Mouse (Mus musculus): ENCODE measurements around the gene Cds2. TPM values are rescaled to one million over a fixed set of nuclear protein-coding genes. Genes with fewer than 3 reads are reported as not detected.
"Not testable (repeated sequence)": the region's sequence is repeated elsewhere in the genome, so short reads cannot be mapped to it uniquely, and the experiment has no call there.

The Cds2 gene
- total RNA-seq, 2 experiments from 2014 or later, result 165 to 168 TPM

DNA sequence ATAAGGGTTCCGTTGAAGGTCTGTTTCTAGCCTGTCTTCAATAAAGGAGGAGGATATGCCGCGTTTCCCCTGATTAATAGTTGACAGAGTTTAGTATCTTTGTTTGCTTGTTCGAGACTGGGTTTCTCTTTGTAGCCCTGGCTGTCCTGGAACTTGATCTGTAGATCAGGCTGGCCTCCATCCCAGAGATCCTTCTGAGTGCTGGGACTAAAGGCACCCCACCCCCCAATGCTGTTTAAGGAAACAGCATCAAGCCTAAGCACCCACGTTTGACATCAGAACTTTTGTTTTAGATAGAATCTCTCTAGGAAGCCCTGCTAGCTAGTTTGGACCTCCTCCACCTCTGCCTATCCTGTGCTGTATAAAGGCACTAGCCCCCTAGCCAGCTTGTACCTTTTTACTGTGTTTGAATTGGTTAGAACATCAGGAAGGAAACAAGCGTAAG is 1.3 kb downstream of the Cds2 start:
- DNase-seq (ENCODE audit: low spot score in 2 of 2), result no peak

DNA sequence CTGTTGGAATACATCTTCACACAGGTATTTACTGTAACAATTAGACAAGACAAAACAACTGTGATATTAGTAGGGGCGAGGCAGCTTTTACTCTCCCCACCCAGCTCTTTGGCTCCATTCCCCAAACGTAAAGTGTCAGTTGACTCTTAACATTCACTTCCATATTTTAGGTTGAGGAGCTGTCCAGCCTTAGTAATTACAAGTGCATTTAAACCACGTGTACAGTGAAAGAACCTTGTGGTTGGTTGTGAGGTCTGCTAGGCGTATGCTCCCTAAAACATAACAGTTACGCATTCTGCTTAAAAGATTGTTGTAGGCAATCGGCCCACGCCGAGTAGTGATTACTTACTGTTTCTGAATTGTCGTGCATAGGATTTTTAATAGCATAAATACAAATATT is 2.2 kb downstream of the Cds2 start:
- DNase-seq (ENCODE audit: low spot score in 2 of 2), result no peak

DNA sequence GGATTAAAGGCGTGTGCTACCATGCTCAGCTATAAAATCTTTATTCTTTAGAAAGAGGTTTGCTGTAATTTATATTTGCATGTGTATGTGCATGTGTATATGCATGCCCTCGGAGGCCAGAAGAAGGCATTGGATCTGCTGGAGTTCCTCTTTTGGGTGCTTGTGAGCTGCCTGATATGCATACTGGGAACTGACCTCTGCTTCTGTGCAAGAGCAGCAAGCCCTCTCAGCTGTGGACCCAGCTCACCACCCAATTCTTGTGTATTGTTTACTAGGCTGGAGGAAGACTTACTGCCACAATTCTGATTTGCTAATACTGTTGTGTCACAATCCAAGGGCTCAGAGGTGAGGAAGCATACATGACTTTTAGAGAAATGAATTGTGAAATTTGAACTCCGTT is 3.1 kb downstream of the Cds2 start:
- no peak for DNase-seq (ENCODE audit: low spot score in 2 of 2)

DNA sequence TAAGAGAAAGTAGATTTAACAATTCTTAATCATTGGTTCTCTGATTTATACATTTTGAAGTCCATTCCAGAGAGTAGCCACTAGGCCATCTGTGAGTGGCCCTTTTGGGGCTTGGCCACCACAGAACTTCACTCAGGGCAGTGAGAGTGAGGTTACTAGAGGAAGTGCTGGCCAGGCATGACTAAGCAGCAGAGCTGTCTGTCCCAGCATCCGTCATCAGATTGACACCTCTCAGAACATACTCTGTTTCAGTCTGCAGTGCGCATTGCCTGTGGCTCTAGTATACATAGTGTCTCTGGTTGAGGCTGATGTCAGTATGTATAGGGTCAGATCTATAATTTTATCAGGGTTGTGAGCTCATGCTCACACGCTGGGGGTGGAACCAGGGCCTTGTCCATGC is 6.3 kb downstream of the Cds2 start:
- DNase-seq (ENCODE audit: low spot score in 2 of 2), result no peak

DNA sequence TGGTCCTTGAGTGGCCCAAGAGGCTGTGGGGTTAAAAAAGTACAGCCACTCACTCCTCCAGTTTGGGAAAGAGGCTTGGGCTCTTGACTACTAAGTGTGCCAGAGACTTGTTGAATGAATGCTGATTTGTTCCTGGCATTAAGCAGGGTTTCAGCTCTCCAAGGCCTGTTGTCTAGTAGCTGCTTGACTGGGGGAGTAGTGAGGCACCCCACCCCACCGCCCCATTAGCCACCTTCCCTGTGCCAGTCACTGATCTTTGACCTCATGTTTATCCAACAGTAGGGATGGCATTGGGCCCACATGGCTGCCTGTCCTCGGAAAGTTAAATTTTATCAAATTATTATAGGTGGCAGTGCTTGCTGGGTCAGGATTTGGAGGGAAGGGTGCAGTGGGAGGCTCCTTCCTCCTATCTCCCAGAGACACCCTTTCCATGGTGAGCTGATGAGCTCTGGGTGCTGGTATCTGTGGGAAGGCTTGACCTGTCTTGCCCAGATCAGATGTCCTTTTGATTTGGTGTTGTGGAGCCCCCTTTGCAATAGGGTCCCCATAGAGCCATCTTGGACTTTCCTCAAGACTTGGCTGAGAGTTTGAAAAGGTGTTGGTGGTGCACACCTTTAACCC is 7.5 kb downstream of the Cds2 start:
- DNase-seq (ENCODE audit: low spot score in 2 of 2), result no peak

DNA sequence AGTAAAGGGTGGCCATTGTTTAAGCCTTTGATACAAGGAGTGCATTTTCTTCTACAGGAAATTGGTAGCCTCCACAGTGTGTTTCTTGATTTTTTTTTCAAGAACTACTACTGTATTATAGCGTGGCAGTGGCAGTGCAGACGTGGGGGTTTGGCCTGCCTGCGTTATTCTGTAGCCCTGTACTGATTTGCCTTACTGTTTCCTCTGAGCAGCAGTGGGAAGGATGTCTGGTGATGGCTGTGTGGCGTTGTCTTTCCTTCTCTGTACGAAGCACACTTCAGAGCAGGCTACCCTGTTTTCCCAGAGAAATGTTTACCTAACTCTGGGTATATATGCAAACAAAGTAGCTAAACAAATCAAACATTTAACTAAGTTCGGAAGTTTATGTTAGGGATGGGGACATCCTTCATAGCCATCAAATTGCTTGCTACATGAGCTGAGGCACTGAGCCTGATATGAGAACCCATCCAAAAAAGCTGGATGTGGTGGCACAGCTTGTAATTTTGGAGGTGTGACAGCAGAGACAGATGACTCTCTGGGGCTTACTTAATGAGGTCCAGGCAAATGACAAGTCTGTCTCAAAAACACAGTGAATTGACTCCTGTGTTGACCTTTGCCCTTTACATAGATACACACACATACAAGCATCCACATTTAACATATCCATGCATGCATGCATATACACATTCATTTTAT is 9.9 kb downstream of the Cds2 start:
- no peak for DNase-seq (ENCODE audit: low spot score in 2 of 2)

DNA sequence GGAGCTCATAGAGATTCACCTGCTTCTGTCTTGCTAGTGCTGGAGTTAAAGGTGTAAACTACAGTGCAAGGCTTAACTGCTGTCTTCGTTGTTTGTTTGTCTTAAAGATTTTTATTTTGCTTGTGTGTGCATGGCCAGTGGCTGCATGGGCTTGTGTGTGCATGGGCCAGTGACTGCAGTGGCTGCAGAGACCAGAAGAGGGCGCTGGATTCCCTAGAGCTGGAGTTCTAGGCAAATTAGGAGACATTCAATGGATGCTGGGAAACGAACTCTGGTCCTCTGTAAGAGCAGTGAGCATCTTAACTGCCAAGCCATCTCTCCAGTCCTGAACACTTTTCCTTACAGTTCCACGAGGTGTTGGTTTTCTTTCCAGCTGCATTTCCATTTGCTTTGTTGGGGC is 12.6 kb downstream of the Cds2 start:
- DNase-seq (ENCODE audit: low spot score in 2 of 2), result no peak

DNA sequence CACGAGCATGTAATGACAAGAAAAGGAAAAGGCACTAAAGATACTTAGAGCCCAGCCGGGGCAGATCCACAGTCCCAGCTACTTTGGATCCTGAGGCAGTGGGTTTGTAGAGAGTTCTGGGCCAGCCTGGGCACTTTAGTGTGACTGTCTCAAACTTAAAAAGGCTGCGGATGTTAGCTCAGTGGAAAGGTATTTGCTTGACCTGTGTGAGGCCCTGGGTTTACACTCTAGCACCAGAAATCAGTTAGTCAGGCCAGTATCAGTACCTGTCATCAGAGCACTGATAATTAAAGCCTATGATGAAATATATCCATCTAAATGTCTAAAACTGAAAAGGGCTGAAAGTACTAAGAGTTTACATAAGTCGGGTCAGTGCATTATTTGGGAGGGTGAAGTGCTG is 13.3 kb downstream of the Cds2 start:
- DNase-seq (ENCODE audit: low spot score in 2 of 2), result no peak

DNA sequence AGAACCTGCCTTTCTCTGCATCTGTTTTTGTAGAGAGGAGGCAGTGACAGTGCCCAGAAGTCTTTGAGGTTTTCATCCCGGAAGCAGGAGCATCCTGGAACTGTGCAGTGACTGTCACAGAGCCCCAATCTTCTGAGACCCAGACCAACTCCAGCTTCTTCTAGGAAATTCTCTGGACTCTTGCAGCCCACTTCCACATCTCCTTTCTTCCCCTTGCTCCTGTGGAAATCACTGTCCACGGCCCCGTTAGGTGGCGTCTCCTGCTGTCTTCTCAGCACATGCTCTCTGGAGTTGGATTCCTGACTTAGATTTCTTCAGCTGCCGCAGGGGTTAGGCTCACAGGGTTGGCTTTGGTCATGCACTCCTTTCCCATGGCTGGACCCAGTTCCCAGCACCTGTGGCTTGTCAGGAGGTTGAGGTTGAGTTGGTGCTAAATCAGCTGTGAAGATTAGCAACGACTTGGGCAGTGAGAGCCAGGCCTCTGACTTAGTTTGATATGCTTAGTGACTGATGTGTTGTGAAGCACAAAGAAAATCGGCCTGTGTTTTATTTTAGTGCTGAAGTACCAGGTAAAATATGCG is 15.4 kb downstream of the Cds2 start:
- DNase-seq (ENCODE audit: low spot score in 2 of 2), result no peak

DNA sequence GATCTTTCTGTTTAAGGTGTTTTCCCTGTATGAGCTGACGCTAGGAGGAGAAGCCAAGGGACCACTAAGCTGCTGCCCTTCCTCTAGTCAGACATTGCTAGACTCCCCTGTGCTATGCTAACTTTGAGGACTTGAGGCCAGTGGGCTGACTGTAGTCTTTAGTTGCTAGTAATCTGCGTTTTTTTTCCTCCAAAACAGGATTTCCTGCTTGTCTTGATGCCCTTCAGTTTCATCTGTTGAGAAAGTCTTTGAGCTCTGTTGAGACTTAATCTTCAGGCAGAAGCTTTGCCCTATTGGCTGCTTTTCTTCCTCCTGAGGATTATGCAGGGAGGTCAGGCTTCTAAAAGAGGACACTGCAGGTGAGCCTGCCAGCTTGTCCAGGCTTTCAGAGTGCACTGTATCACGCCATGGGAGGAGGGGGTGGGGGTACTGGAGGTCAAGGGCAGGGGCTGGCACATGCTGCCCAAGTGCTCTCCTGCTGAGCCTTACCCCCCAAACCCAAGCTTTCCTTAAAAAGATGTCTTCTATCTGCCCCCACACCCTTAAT is 16.5 kb downstream of the Cds2 start:
- DNase-seq (ENCODE audit: low spot score in 2 of 2), result no peak

DNA sequence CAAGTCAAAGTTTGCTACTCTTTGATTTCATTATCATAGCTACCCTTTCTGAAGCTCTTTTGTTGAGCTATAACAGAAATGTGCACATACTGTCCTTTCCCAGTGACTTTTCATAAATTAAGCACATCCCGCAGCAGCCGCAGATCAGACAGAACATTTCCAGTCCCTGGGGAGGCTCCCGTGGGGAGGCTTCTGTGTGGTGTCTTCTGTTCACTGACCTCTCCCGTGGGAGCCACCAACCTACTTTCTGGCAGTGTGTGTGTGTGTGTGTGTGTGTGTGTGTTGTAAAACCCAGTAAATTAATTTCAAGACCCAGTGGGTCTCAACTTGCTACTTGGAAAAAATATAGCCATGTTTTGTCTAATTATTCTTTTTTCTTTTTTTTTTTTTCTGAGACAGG is 17.0 kb downstream of the Cds2 start:
- no peak for DNase-seq (ENCODE audit: low spot score in 2 of 2)

DNA sequence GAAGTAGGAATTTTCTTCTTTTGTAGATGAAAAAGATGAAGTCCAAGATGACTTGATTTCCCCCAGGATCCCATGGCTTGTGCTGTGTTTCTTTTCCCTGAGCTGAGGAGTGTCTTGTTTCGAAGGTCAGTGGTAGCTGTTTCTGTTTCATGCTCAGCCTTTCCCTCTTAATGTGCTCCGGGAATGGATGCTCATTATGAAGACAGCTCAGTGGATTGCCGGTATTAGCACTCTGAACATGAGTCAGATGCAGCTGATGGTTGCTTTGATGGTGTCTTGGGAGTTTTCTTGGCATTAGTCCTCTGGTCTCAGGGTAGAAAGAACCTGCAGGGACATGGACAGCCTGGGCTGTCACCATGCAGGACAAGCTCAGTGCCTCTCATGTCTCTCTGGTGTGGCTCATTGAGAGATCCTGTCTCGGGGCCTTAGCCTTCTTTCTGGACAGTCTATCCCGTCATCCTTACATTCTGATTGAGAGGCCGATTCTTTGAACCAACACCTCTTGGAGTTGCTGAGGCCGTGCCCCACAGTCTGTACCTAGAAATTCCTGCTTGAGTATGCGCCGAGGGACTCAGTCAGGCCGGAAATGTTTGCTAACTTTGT is 17.7 kb downstream of the Cds2 start:
- no peak for DNase-seq (ENCODE audit: low spot score in 2 of 2)

DNA sequence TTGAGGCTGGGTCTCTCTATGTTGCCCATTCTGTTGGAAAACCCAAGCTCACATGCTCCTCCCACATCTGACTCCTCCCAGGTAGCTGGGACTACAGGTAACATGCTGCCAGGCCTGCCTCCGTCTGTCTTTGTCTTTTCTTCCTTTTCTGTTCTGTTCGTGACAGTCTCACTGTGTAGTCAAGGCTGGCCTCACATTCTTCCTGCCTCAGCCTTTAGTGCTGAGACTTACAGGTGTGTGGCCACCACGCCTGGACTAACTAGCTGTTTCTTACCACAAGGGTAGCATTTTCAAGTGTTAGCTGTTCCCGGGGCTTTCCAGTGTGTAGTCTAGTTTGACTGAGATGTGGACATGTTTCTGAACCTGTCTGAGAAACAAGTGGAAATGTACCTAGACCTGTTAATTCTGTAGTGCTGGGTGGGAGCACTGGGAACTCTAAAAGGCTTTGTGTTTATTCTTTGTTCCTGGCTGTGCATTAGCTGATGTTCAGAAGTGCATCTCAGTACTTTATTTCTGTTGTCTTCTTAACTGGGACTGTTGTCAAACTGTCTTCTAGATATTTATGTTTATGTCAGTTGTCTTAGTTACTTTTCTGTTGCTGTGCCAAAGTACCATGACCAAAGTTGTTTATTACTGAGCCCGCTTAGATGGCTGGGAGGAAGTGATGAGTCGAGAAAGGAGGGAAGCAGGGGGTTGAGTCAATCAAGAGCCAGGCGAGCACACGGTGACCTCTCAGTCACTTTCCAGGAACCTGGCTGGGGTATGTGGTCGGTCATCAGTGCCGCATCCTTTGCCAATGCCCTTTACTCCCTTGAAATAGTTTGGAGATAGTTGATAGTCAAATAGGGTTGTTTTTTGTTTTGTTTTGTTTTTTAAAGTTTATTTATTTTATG is 18.9 kb downstream of the Cds2 start:
- no peak for DNase-seq (ENCODE audit: low spot score in 2 of 2)

DNA sequence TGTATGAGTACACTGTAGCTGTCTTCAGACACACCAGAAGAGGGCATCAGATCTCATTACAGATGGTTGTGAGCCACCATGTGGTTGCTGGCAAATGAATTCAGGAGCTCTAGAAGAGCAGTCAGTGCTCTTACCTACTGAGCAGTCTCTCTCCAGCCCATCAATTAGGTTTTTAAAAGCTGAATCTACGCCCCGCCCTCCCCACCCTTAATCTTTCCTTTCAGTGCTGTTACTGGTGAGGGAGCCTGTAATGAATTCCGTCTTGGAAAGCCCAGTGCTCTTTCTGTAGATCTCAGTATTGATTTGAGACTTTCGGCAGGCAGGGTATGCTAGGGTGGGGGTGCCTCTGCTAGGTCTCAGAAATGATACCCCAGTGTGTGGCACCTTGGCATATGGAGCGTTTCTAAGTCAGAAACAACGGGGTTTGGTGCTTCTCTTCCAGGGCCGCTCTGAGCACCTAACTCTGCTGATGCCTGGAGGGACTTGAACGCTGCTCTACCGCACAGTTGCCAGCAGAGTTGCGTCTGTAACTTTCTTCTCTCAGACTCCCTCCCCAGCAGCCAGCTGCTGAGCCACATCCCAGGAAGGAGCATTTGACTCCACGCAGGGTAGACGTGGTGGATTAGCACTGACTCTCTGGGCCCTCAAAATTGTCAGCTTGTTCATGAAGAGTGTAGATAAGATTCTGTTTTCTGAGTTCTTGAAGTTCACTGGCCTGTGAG is 19.7 kb downstream of the Cds2 start:
- no peak for DNase-seq (ENCODE audit: low spot score in 2 of 2)

DNA sequence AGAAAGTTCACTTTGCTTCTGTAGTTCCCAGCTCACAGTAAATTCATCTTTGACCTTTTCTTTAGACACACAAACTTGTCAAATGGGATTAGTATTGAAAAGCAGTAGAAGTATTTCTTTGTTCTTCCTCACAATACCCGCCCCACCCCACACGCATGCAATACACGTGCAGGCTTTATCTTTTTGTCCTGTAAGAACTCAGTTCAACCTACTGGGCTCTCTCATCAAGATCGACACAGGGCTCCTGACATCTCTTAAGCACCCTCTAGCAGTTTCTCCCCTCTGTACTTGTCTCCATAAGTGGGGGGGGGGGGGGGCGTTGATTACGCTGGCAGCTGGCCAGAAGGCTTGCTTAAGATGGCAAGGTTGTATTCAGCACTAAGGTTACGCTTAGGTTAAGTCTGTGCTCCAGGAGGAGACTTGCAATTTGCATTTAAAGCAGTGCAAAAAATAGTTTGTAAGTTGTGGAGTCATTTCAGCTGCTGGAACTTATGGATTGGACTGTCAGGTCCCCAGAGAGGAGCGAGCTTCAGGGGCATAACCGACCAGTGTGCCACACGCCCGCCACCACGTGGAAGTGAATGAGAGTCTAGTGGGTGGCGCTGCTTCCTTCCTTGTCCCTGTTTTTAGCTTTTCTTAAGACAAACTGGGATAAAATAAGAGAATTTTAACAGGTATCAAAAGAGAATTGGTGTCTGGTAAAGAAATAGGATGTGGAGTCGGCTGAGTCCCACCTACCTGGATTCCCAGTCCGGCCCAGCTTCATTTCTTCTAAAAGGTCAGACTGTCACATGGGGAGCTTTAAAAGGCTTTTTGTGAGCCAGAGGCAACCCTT is 20.5 kb downstream of the Cds2 start:
- DNase-seq (ENCODE audit: low spot score in 2 of 2), result no peak

DNA sequence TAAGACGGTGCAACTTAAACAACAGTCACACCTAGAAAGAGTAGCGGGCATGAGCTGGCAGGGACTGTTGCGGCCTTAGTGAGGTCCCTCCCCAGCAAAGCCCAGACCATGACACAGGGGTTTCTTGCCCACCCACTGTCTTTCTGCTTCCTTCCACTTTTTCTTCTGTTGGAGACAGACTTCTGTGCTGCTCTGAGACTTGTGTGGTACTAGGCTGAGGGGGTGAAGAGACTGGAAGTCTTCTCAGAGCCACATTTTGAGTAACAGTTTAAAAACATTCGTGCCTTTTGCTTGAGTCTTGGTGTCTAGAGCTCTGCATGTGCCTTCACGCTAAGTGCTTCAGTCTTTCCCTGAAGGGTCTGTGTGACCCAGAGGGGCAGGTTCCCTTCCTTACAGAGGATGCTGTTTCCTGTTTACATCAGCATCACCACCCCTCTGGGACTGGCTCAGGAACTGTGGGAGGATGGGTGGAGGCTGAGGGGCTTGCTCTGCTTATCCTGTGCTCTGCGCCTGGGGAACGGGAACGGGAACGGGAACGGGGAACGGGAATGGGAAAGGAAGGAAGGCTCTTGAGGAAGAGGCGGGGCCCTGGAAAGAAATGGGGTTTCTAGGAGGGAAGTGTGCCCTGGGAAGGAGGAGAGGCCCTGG is 21.7 kb downstream of the Cds2 start:
- no peak for DNase-seq (ENCODE audit: low spot score in 2 of 2)

DNA sequence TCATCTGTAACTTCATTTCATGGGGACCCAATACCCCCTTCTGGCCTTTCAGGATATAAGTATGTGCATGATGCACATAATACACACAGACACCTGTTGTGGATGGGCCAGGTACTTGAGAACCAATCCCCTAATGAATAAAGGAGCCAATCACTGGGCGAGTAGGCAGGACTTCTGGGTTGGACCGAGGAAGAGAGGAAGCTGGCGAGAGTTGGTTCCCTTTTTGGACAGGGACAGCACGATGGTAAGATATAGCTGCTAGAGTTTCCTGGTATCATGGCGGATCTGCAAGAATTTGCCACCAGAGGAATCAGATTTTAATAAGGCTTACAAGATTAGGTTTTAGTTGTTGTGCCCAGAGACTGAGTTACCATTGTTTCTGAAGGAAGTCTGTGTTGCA is 22.8 kb downstream of the Cds2 start:
- DNase-seq (ENCODE audit: low spot score in 2 of 2), result not testable (repeated sequence)

DNA sequence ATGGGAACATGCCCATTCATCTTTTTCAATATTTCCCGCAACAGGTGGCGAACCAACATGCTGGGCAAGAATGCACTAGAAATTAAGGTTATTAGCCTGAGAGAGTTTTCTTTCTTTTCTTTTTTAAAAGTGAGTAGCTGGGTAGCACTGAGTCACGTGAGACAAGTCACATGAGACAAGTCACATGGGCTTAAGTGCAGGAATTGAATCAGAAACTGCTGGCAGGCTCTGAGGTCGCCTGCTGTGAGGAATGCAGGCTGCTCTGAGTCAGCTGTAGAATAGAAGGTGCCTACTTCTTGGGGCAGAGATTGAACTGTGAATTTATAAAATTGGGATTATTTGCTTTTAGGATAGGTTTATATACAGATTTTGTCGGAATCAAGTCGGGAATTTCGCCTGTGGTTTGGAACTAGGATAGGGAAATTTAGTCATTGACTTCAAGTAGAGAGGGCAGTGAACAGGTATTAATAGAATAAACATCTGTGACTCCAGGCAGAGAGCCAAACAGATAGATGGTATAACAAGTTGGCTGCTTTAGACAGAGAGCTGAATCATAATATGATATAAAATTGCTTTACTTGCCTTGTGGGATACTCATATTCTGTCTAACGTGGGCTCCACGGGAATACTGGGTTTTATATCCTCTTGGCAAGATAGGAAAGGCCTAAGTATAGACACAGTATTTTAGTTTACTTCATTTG is 23.6 kb downstream of the Cds2 start:
- no peak for DNase-seq (ENCODE audit: low spot score in 2 of 2)
